Mouse (Mus musculus) hindbrain, embryonic 16.5 days (tissue): ENCODE measurements around the gene Dusp10. TPM values are rescaled to one million over a fixed set of nuclear protein-coding genes. Genes with fewer than 3 reads are reported as not detected.

ENCODE experiments used
- ATAC-seq: fragments of 200-750 bp; cut with Nextera tagmentation; 2 replicates; pipeline ENCODE4 v1.8.0; 2017; ENCODE audit warnings: moderate TSS enrichment, moderate library complexity
- H3K27ac ChIP-seq: fragments of 300-500 bp; sonication (generic); 2 replicates; pipeline ENCODE4 v1.5.1; 2014; ENCODE audit warnings: low read depth, mild to moderate bottlenecking, control low read depth, low read length, moderate library complexity
- H3K27me3 ChIP-seq: fragments of 300-500 bp; sonication (generic); replicated peaks from 2 replicates; pipeline ENCODE4 v1.6.1; 2014; ENCODE audit warnings: low read length; ENCODE audit not compliant: control insufficient read depth, insufficient read depth
- H3K36me3 ChIP-seq: fragments of 300-500 bp; sonication (generic); 2 replicates; pipeline ENCODE4 v1.6.1; 2014; ENCODE audit warnings: mild to moderate bottlenecking, low read length, moderate library complexity, mixed read lengths; ENCODE audit not compliant: control insufficient read depth, insufficient read depth
- H3K4me1 ChIP-seq: fragments of 300-500 bp; sonication (generic); 2 replicates; pipeline ENCODE4 v1.6.1; 2014; ENCODE audit warnings: low read depth, low read length; ENCODE audit not compliant: control insufficient read depth, insufficient read depth
- H3K4me2 ChIP-seq: fragments of 300-500 bp; sonication (generic); 2 replicates; pipeline ENCODE4 v1.6.1; 2014; ENCODE audit warnings: mild to moderate bottlenecking, low read length, control low read depth, moderate library complexity
- H3K4me3 ChIP-seq: fragments of 300-500 bp; sonication (generic); 2 replicates; pipeline ENCODE4 v1.5.1; 2014; ENCODE audit warnings: mild to moderate bottlenecking, low read length, control low read depth, moderate library complexity
- H3K9ac ChIP-seq: fragments of 300-500 bp; sonication (generic); 2 replicates; pipeline ENCODE4 v1.6.1; 2014; ENCODE audit warnings: low read depth, mild to moderate bottlenecking, control low read depth, low read length, moderate library complexity
- H3K9me3 ChIP-seq: fragments of 300-500 bp; sonication (generic); 2 replicates; pipeline ENCODE4 v1.6.1; 2014; ENCODE audit warnings: mild to moderate bottlenecking, low read length, moderate library complexity; ENCODE audit not compliant: control insufficient read depth
- WGBS: fragments of 180-500 bp; shearing (Covaris S2); extraction: QIAGEN DNeasy Blood & Tissue Kit; methylation state at CpG from one replicate; pipeline ENCODE4 v1.1.7; 2014; 5-methylcytosine and 5-hydroxymethylcytosine counted together
- polyA plus RNA-seq: library from polyadenylated mRNA; unstranded; fragments of >200 nt; fragmentation: Nextera tagmentation; extraction: Ambion mirVana; gene quantifications from 2 replicates; pipeline ENCODE4 v1.2.1, GENCODE M21; 2015

Dusp10 gene
- polyA plus RNA-seq, 1 experiment from 2014 or later = 5.6 TPM

- no peaks in the 10 kb centered on the region for H3K27me3 ChIP-seq
- ATAC-seq = no peak
Observed at GRCm38 (mm10) chr1:184047818-184048217, 34.7 kb downstream of the Dusp10 start.

GRCm38 (mm10) chr1:184048675-184049418 is 35.7 kb downstream of the Dusp10 start:
- H3K4me1 ChIP-seq = no peaks in the 10 kb centered on the region
- H3K36me3 ChIP-seq = no peaks in the 10 kb centered on the region
- no peak overlapping the region for H3K9ac ChIP-seq
- H3K9me3 ChIP-seq = no peaks in the 10 kb centered on the region
- no peak overlapping the region for H3K4me2 ChIP-seq
- no peak overlapping the region for H3K4me3 ChIP-seq
- no peak overlapping the region for H3K27ac ChIP-seq
- no peak for ATAC-seq
- no peaks in the 10 kb centered on the region for H3K27me3 ChIP-seq
- 81% methylated on average over 10 of the region's 10 CpGs for WGBS

More at GRCm38 (mm10) chr1:184047818-184048217, 34.7 kb downstream of the Dusp10 start:
- H3K4me1 ChIP-seq = no peaks in the 10 kb centered on the region
- no peak overlapping the region for H3K4me3 ChIP-seq
- no peak overlapping the region for H3K9ac ChIP-seq
- H3K27ac ChIP-seq = no peak overlapping the region
- no peaks in the 10 kb centered on the region for H3K36me3 ChIP-seq
- H3K9me3 ChIP-seq = no peaks in the 10 kb centered on the region
- H3K4me2 ChIP-seq = no peak overlapping the region
- 91% methylated on average over 9 of the region's 9 CpGs for WGBS

- H3K27me3 ChIP-seq = no peaks in the 10 kb centered on the region
- 80% methylated on average over 1 of the region's 1 CpGs for WGBS
- no peak overlapping the region for H3K4me2 ChIP-seq
- H3K9me3 ChIP-seq = no peaks in the 10 kb centered on the region
- H3K27ac ChIP-seq = no peak overlapping the region
- no peaks in the 10 kb centered on the region for H3K4me1 ChIP-seq
- no peak for ATAC-seq
- H3K36me3 ChIP-seq = no peaks in the 10 kb centered on the region
- no peak overlapping the region for H3K4me3 ChIP-seq
- no peak overlapping the region for H3K9ac ChIP-seq
Observed at GRCm38 (mm10) chr1:184051286-184051685, 38.2 kb downstream of the Dusp10 start.

DNA sequence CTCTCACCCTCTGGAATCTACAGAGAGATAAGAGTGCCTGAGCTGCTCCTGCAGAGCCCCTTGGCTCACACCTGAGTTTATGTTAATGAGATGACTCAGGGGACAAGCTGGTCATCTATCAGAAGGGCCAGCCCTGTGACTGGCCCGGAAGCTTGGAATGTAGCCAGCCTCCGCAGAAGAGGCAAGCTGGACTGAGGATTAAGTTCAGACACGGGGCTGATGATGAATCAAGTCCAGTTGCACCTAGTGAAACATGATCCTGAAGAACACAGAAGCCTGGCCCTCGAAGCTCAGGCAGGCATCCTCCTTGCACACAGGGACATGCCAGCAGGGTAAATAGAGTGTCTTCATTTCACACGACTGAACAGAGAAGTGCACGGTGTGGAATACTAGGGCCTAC is 38.7 kb downstream of the Dusp10 start:
- ATAC-seq = no peak
- Histone ChIP-seq H3K4me2 (no peak overlapping the region), H3K4me1 (no peaks in the 10 kb centered on the region), H3K4me3 (no peak overlapping the region), H3K9me3 (no peaks in the 10 kb centered on the region), H3K27me3 (no peaks in the 10 kb centered on the region), H3K36me3 (no peaks in the 10 kb centered on the region), H3K9ac (no peak overlapping the region), H3K27ac (no peak overlapping the region)
- WGBS = 34% methylated on average over 6 of the region's 6 CpGs

GRCm38 (mm10) chr1:184052331-184052730 is 39.2 kb downstream of the Dusp10 start:
- Histone ChIP-seq H3K36me3 (no peaks in the 10 kb centered on the region), H3K9ac (no peak overlapping the region), H3K4me2 (no peak overlapping the region), H3K27me3 (no peaks in the 10 kb centered on the region), H3K4me1 (no peaks in the 10 kb centered on the region), H3K9me3 (no peaks in the 10 kb centered on the region), H3K4me3 (no peak overlapping the region), H3K27ac (no peak overlapping the region)
- ATAC-seq = no peak
- 77% methylated on average over 4 of the region's 4 CpGs for WGBS

DNA sequence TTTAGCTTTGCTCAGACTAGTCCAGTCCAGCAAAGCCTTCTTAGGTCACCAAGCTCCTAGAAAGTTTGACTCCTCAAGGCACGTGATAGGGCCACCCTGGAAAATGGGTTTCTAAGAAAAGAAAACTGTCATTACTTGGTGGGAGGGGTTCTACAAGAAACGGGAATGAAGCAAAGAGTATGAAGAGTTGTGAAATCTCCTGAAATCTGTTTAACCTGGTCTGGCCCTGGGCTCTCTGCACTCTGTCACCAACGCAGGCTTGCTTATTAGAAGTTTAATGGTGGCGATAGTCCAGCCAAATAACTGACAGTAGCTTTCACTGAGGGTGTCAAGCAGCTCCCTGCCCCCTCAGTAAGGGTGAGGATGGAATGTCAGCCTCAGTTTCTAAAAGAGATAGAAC is 40.0 kb downstream of the Dusp10 start:
- Histone ChIP-seq H3K4me2 (no peak overlapping the region), H3K9me3 (no peaks in the 10 kb centered on the region), H3K36me3 (no peaks in the 10 kb centered on the region), H3K27me3 (no peaks in the 10 kb centered on the region), H3K4me3 (no peak overlapping the region), H3K9ac (no peak overlapping the region), H3K27ac (no peak overlapping the region), H3K4me1 (no peaks in the 10 kb centered on the region)
- 86% methylated on average over 4 of the region's 4 CpGs for WGBS
- ATAC-seq = no peak

DNA sequence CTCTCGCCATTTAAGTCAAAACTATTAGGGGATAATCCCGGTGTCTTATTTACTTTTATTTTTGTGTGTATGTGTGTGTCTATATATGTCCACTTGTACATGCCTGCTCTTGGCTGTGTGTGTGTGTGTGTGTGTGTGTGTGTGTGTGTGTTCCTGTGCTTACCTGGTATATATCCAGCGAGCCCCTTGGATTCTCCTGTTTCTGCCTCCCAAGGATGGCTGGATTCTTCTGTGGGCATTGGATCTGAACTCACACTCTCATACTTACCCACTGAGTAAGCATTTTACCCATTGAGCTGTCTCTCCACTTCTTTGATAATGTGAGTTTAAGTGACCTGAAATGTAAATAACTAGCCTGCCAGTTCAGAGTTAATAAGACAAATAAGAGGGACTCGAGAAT is 40.6 kb downstream of the Dusp10 start:
- H3K4me2 ChIP-seq = no peak overlapping the region
- H3K36me3 ChIP-seq = no peaks in the 10 kb centered on the region
- no peaks in the 10 kb centered on the region for H3K4me1 ChIP-seq
- no peak overlapping the region for H3K9ac ChIP-seq
- no peaks in the 10 kb centered on the region for H3K27me3 ChIP-seq
- H3K9me3 ChIP-seq = no peaks in the 10 kb centered on the region
- no peak overlapping the region for H3K27ac ChIP-seq
- H3K4me3 ChIP-seq = no peak overlapping the region
- no peak for ATAC-seq
- WGBS = 86% methylated on average over 4 of the region's 4 CpGs

DNA sequence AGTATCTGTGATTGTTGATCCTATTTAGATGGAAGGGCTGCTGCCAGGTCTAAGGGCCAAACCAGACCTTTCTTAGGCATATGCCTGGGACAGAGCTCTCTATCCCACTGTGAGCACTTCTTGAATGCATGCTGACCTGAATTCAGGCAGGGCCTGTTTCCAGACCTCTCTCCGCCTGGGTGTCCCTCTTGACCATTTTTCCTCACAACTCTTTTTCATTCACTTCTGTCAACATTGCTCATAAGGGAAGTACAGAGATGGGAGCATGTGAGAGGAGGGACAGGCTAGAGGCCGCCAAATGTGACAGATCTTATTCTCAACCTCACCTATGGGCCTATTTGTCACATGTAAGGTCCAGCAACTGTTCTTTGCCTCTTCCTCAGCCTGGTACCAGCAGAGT is 41.1 kb downstream of the Dusp10 start:
- Histone ChIP-seq H3K4me2 (no peak overlapping the region), H3K4me3 (no peak overlapping the region), H3K36me3 (no peaks in the 10 kb centered on the region), H3K9ac (no peak overlapping the region), H3K27ac (no peak overlapping the region), H3K4me1 (no peaks in the 10 kb centered on the region), H3K9me3 (no peaks in the 10 kb centered on the region), H3K27me3 (no peaks in the 10 kb centered on the region)
- no peak for ATAC-seq
- WGBS = 81% methylated on average over 2 of the region's 2 CpGs

- H3K9me3 ChIP-seq = no peaks in the 10 kb centered on the region
- no peaks in the 10 kb centered on the region for H3K4me1 ChIP-seq
- H3K9ac ChIP-seq = no peak overlapping the region
- H3K4me2 ChIP-seq = no peak overlapping the region
- ATAC-seq = no peak
- no peak overlapping the region for H3K27ac ChIP-seq
- WGBS = 84% methylated on average over 8 of the region's 8 CpGs
- no peak overlapping the region for H3K4me3 ChIP-seq
- no peaks in the 10 kb centered on the region for H3K36me3 ChIP-seq
- H3K27me3 ChIP-seq = no peaks in the 10 kb centered on the region
Observed at GRCm38 (mm10) chr1:184058206-184058605, 45.1 kb downstream of the Dusp10 start.
